Comparison of ENCODE assay signal across 15 mouse cellular contexts in genomic region chr10:26912112-26912797, GRCm38 (mm10).
DNase-seq lines count a peak whose midpoint lies in the region; ATAC-seq lines count a peak whose summit lies in the region.
"Had no signal": no experiment of that assay in that cellular context is flagged by ENCODE, and none has a peak within 500 bp of the region (broad histone marks: within the 10 kb centered on the region; RNA-seq: fewer than 3 reads in every experiment).

No protein-coding gene starts in this region.

- no peak for DNase-seq in frontal cortex, postnatal 36 days (ENCODE audit: low spot score in 2 of 2)
- DNase-seq in forebrain, embryonic 14.5 days (ENCODE audit: low spot score): peak; percentile 63
- no peak for DNase-seq in thymus, postnatal 25 days
- DNase-seq in testis, postnatal 14 days (ENCODE audit: low spot score): no peak
- DNase-seq in B cell, adult 2 months: no peak
- DNase-seq: cerebellum, adult 2 months; kidney, adult 8-10 months; lung, postnatal 14 days; spleen, adult 18-20 months; thymus, postnatal 4 days had no signal

- no peak overlapping the region for H3K27ac ChIP-seq in forebrain, embryonic 14.5 days (ENCODE audit: low read depth, low read length)
- no peak overlapping the region for H3K27ac ChIP-seq in hindbrain, embryonic 16.5 days (ENCODE audit: low read depth, low read length)
- H3K27ac ChIP-seq in neural tube, embryonic 12.5 days: no peak overlapping the region
- H3K27ac ChIP-seq: embryonic facial prominence, embryonic 15.5 days; stomach, embryonic 15.5 days had no signal

- no peak overlapping the region for H3K4me2 ChIP-seq in forebrain, embryonic 14.5 days (ENCODE audit: low read length)
- H3K4me2 ChIP-seq in hindbrain, embryonic 16.5 days (ENCODE audit: low read length): no peak overlapping the region
- no peak overlapping the region for H3K4me2 ChIP-seq in neural tube, embryonic 12.5 days (replicated peaks)
- H3K4me2 ChIP-seq: embryonic facial prominence, embryonic 15.5 days; stomach, embryonic 15.5 days had no signal

- H3K9ac ChIP-seq in forebrain, embryonic 14.5 days (ENCODE audit: low read length): no peak overlapping the region
- H3K9ac ChIP-seq in hindbrain, embryonic 16.5 days (ENCODE audit: low read depth, low read length): no peak overlapping the region
- H3K9ac ChIP-seq in neural tube, embryonic 12.5 days: no peak overlapping the region
- H3K9ac ChIP-seq: embryonic facial prominence, embryonic 15.5 days; stomach, embryonic 15.5 days had no signal

- WGBS in forebrain, embryonic 14.5 days: 49% methylated on average over 7 of the region's 7 CpGs
- 43% methylated on average over 7 of the region's 7 CpGs for WGBS in hindbrain, embryonic 16.5 days
- WGBS in neural tube, embryonic 12.5 days: 56% methylated on average over 7 of the region's 7 CpGs

- no peaks in the 10 kb centered on the region for H3K27me3 ChIP-seq in forebrain, embryonic 14.5 days (replicated peaks; ENCODE audit: control insufficient read depth, insufficient read depth, low read length)
- no peaks in the 10 kb centered on the region for H3K27me3 ChIP-seq in hindbrain, embryonic 16.5 days (replicated peaks; ENCODE audit: control insufficient read depth, insufficient read depth, low read length)
- H3K27me3 ChIP-seq in neural tube, embryonic 12.5 days (replicated peaks): no peaks in the 10 kb centered on the region
- H3K27me3 ChIP-seq: embryonic facial prominence, embryonic 15.5 days; stomach, embryonic 15.5 days had no signal

- H3K9me3 ChIP-seq in forebrain, embryonic 14.5 days (replicated peaks; ENCODE audit: control insufficient read depth, low read length): no peaks in the 10 kb centered on the region
- H3K9me3 ChIP-seq in hindbrain, embryonic 16.5 days (ENCODE audit: control insufficient read depth, low read length): no peaks in the 10 kb centered on the region
- H3K9me3 ChIP-seq in neural tube, embryonic 12.5 days: no peaks in the 10 kb centered on the region
- H3K9me3 ChIP-seq: embryonic facial prominence, embryonic 15.5 days; stomach, embryonic 15.5 days had no signal

- peak; percentile 31; the same call in 1 of the 2 replicates for ATAC-seq in frontal cortex, adult (ENCODE audit: low TSS enrichment)
- ATAC-seq in forebrain, embryonic 14.5 days: peak; percentile 81
- ATAC-seq in hindbrain, embryonic 16.5 days: peak; percentile 87
- peak; percentile 87 for ATAC-seq in neural tube, embryonic 12.5 days (ENCODE audit: low FRiP score, low read depth)

- H3K4me3 ChIP-seq in forebrain, embryonic 14.5 days (ENCODE audit: low read depth, low read length): no peak overlapping the region
- H3K4me3 ChIP-seq in hindbrain, embryonic 16.5 days (ENCODE audit: low read length): no peak overlapping the region
- H3K4me3 ChIP-seq in neural tube, embryonic 12.5 days: no peak overlapping the region
- H3K4me3 ChIP-seq: embryonic facial prominence, embryonic 15.5 days; stomach, embryonic 15.5 days had no signal

- no peaks in the 10 kb centered on the region for H3K36me3 ChIP-seq in forebrain, embryonic 14.5 days (ENCODE audit: control insufficient read depth, insufficient read depth, low read length)
- no peaks in the 10 kb centered on the region for H3K36me3 ChIP-seq in hindbrain, embryonic 16.5 days (ENCODE audit: control insufficient read depth, insufficient read depth, low read length)
- H3K36me3 ChIP-seq in neural tube, embryonic 12.5 days: no peaks in the 10 kb centered on the region
- H3K36me3 ChIP-seq: embryonic facial prominence, embryonic 15.5 days; stomach, embryonic 15.5 days had no signal

- H3K4me1 ChIP-seq in forebrain, embryonic 14.5 days (ENCODE audit: control insufficient read depth, insufficient read depth, low read length): 0 out of 2 replicates have a peak, but pooled peaks cover 2% of the 10 kb centered on the region
- H3K4me1 ChIP-seq in hindbrain, embryonic 16.5 days (ENCODE audit: control insufficient read depth, insufficient read depth, low read depth, low read length): peaks cover 5% of the 10 kb centered on the region; the same call in 1 of the 2 replicates
- no peaks in the 10 kb centered on the region for H3K4me1 ChIP-seq in neural tube, embryonic 12.5 days
- H3K4me1 ChIP-seq: embryonic facial prominence, embryonic 15.5 days; stomach, embryonic 15.5 days had no signal

Comparison
In these comparisons a context has a peak if more than half of its experiments do, and no peak if none do; other contexts are left out.
1. ATAC-seq: peak in every context shown above with its lines; median percentile 87 in hindbrain, embryonic 16.5 days; 87 in neural tube, embryonic 12.5 days; 81 in forebrain, embryonic 14.5 days; 31 in frontal cortex, adult.